Mouse (Mus musculus): ENCODE measurements around the gene Gm20737.
"Not testable (repeated sequence)": the region's sequence is repeated elsewhere in the genome, so short reads cannot be mapped to it uniquely, and the experiment has no call there.

Gm20737 gene

GRCm38 (mm10) chrY:10535942-10536341 lies at the start of gene Gm20737:
Gene Gm20737 (minus strand): TSS chrY:10536042.
- DNase-seq (ENCODE audit: low spot score in 2 of 2): not testable (repeated sequence)

GRCm38 (mm10) chrY:10553153-10553552 lies 17.3 kb upstream of the Gm20737 start, which contains the start of gene Gm21775:
Gene Gm21775 (plus strand): TSS chrY:10553453.
- not testable (repeated sequence) for DNase-seq (ENCODE audit: low spot score in 2 of 2)
